Mouse (Mus musculus) mature B cell (primary cell): ENCODE results near the gene Lamb2.

Experiments
- in situ Hi-C: fragments of 300-500 bp; cut with MboI; formaldehyde crosslinking; loops from 2 replicates; pipeline ENCODE4 v1.14.3; 2019

The Lamb2 gene

GRCm38 (mm10) chr9:108479721-108480351 lies at the start of gene Lamb2:
Gene Lamb2 (plus strand): TSS chr9:108479736.
- in situ Hi-C loops, result no loop called here

- in situ Hi-C loops, result no loop called here
These were observed 48.0 kb upstream of the Lamb2 start for GRCm38 (mm10) chr9:108431431-108432067.

GRCm38 (mm10) chr9:108436182-108436581 lies 43.4 kb upstream of the Lamb2 start, which contains the start of gene BC048562:
Gene BC048562 (plus strand): TSS chr9:108436482.
- in situ Hi-C loops, result no loop called here

- in situ Hi-C loops, result no loop called here
These were observed 40.4 kb upstream of the Lamb2 start for GRCm38 (mm10) chr9:108439176-108439575.

- in situ Hi-C loops, result no loop called here
These were observed 39.1 kb upstream of the Lamb2 start for GRCm38 (mm10) chr9:108440485-108440884.

GRCm38 (mm10) chr9:108441236-108441919 lies 38.2 kb upstream of the Lamb2 start:
- in situ Hi-C loops, result no loop called here

GRCm38 (mm10) chr9:108445125-108445524 lies 34.4 kb upstream of the Lamb2 start:
- in situ Hi-C loops, result no loop called here

- in situ Hi-C loops, result no loop called here
These were observed 29.7 kb upstream of the Lamb2 start for GRCm38 (mm10) chr9:108449860-108450259.

- in situ Hi-C loops, result no loop called here
These were observed 29.0 kb upstream of the Lamb2 start for GRCm38 (mm10) chr9:108450292-108451169.

GRCm38 (mm10) chr9:108451170-108451493 lies 28.4 kb upstream of the Lamb2 start:
- in situ Hi-C loops, result no loop called here

- in situ Hi-C loops, result no loop called here
These were observed 27.9 kb upstream of the Lamb2 start for GRCm38 (mm10) chr9:108451519-108452160.

- in situ Hi-C loops, result no loop called here
These were observed 27.1 kb upstream of the Lamb2 start for GRCm38 (mm10) chr9:108452291-108452906.

- in situ Hi-C loops, result no loop called here
These were observed 26.6 kb upstream of the Lamb2 start for GRCm38 (mm10) chr9:108452911-108453310.

GRCm38 (mm10) chr9:108453458-108453857 lies 26.1 kb upstream of the Lamb2 start:
- in situ Hi-C loops, result no loop called here

GRCm38 (mm10) chr9:108454429-108454828 lies 25.1 kb upstream of the Lamb2 start:
- in situ Hi-C loops, result no loop called here

- in situ Hi-C loops, result no loop called here
These were observed 23.6 kb upstream of the Lamb2 start for GRCm38 (mm10) chr9:108455747-108456571.

GRCm38 (mm10) chr9:108456953-108457352 lies 22.6 kb upstream of the Lamb2 start:
- in situ Hi-C loops, result no loop called here

- in situ Hi-C loops, result no loop called here
These were observed 19.6 kb upstream of the Lamb2 start for GRCm38 (mm10) chr9:108459939-108460318.

- in situ Hi-C loops, result no loop called here
These were observed 19.0 kb upstream of the Lamb2 start, which contains the start of gene Ccdc71 for GRCm38 (mm10) chr9:108460319-108461178. Gene Ccdc71 (plus strand): TSS chr9:108460527.
